Mouse (Mus musculus) lung, postnatal 14 days (tissue): Measurements from ENCODE around the gene Dnhd1.

Experiments
- DNase-seq: peaks from one replicate; pipeline ENCODE4 v3.0.0; 2021

Dnhd1 gene

GRCm38 (mm10) chr7:105650639-105651435 is at the start of gene Dnhd1:
TSS of gene Dnhd1 (plus strand) at chr7:105650827.
- peak; percentile 77 for DNase-seq

- DNase-seq = peak; percentile 88
Observed at GRCm38 (mm10) chr7:105602860-105603623, 47.6 kb upstream of the Dnhd1 start.

- DNase-seq = no peak
Observed at GRCm38 (mm10) chr7:105608467-105608866, 42.2 kb upstream of the Dnhd1 start.

GRCm38 (mm10) chr7:105611767-105612166 is 38.9 kb upstream of the Dnhd1 start:
- DNase-seq = no peak

DNA sequence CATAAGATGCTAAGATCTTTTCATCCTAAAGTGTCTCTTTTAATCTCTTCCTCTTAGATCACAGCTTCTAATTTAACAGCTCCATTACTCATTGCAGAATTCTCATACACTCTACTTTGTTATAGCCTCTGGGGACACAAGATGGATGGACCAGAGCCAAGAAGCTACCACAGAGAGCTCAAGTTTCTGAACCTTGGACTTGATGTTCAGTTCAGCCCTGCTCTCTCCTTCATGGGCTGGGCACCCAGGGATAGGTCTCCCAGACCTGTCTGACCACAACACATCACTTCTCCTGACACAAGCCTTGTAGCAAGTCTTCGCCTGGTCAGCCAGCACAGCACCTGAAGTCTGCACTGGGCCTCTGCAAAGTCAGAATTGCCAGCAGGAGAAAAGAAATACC is 36.2 kb upstream of the Dnhd1 start:
- DNase-seq = no peak

GRCm38 (mm10) chr7:105615720-105616119 is 34.9 kb upstream of the Dnhd1 start:
- DNase-seq = no peak

DNA sequence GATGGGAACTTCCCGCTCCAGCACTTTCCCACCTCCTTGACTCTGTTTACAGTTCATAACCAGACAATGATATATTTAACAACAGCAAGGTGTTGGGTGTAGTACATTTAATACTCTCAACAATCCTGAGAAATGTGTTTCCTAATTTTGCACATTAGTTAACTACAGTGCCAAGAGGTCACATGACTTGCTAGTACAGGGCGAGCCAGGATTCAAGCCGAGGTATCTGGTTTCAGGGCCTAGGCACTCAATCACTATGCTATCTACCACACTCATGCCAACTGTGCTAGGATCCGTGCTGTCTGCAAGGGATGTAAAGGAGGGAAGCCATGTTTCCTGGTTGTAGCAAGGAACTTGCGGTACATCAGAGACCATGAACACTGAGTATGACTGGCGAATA is 34.1 kb upstream of the Dnhd1 start:
- DNase-seq = no peak

DNA sequence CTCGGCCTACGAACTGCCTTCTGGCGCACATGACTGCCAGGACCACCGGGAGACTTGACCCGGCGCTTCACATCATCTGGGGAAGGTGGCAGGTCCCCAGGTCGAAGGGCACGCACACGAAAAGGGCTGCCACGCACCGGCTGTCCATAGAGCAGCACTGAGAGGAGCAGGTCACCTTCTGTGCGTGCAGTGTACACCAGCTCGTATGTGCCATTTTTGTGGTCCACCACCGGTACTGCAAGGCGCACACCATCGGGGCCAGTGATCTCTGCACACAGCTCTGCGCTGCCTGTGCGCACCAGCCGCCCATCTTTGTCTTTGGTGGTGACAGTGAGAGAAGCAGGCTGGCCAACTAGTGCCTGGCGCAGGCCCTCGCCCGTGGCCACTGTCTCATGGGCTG is 32.8 kb upstream of the Dnhd1 start:
- DNase-seq = no peak

DNA sequence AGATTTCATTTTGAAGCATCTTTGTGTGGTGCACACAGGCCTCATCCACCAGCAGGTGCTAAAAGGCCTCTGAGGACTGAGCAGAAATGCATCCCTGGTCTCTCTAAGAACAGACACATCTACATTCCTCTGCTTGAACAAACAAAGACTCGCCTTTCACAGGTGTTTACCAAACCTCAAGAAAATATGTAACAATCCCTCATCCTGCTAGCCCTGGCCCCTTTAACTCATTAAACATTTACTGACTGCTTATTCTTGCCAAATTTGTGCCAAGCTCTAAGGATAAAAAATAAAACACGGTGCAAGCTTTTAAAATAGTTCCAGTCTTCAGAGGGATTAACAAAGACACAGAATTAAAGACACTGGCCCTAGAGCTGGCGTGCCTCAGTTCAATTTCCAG is 30.9 kb upstream of the Dnhd1 start:
- DNase-seq = no peak

DNA sequence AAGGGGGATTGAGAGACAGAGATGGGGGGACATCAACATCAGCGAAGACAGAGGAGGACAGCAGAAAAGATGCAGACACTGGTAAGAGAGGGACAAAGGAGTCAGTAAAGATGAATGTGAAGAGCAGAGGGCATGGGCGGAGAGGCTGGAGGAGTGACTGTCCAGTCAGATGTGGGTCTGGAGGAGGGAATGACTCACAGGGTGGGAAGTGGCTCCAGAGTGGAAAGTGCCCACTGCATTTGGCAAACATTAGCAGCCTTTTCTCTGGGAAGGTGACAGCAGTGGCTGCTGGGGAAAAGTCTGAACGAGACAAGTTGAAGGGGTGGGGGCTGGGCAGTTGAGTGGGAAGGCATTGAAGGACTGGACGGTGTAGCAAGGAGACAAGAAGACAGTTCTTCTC is 29.6 kb upstream of the Dnhd1 start:
- no peak for DNase-seq

- DNase-seq = no peak
Observed at GRCm38 (mm10) chr7:105621646-105622292, 28.9 kb upstream of the Dnhd1 start.

DNA sequence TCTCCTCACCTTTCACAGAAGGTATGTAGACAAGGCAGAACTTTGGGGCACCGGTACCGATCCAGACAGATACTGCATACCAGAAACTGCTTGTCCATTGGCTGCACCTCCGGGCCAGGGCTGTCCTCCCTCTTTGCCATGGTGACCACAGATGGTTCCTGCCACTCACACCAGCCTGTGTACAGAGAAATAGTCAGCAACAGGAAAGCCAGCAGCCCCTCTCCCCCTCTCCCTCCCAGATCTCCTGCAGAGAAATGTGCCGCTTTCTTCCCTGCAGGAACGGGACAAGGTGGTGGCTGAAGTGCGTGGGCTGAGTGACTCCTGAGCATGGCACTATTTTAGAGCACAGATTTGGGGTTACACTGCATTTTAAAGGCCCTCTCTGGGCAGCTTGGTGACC is 25.2 kb upstream of the Dnhd1 start:
- DNase-seq = peak; percentile 57

DNA sequence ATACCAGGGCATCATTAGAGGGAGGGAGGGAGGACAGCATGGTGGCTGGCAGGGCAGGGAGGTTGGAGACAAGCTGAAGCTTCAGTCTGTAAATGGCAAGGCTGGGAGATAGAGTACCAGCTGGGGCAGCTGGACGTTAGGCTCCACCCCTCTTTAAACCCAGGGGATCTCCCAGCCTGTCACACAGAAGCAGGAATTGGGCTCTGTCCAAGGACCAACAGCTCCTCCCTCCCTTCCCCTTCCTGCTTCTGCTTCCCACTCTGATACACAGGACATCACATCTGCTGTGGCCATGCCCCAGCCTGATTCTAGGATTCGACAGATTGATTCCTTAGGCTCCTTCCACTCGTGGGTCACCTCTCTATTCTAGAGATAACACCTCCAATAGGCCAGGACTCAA is 22.0 kb upstream of the Dnhd1 start:
- DNase-seq = peak; percentile 77

DNA sequence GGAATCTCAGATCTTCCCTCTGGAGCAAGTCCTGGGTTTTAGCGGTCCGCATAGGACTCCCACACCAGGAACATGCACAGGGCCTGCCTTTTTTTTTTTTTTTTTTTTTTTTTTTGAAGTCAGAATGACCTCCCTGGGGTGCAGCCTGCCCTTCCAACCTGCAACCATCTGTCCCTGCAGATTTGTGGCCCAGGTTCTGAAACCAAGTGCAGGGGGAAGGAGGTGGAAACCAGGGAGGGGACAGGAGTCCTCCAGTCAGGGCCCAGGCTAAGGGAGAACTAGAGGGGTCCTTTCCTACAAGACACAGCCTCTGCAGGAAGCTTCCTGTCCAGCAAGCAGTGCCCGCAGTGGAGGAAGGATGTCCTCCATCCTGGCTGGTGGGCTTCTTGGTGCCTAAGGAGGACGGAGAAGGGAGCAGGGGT is 18.1 kb upstream of the Dnhd1 start:
- DNase-seq = no peak

- DNase-seq = peak; percentile 95
Observed at GRCm38 (mm10) chr7:105633127-105633800, 17.4 kb upstream of the Dnhd1 start, which contains the start of gene Trim3. TSS of gene Trim3 (minus strand) at chr7:105633571.

GRCm38 (mm10) chr7:105633801-105634135 is 16.9 kb upstream of the Dnhd1 start:
- no peak for DNase-seq

DNA sequence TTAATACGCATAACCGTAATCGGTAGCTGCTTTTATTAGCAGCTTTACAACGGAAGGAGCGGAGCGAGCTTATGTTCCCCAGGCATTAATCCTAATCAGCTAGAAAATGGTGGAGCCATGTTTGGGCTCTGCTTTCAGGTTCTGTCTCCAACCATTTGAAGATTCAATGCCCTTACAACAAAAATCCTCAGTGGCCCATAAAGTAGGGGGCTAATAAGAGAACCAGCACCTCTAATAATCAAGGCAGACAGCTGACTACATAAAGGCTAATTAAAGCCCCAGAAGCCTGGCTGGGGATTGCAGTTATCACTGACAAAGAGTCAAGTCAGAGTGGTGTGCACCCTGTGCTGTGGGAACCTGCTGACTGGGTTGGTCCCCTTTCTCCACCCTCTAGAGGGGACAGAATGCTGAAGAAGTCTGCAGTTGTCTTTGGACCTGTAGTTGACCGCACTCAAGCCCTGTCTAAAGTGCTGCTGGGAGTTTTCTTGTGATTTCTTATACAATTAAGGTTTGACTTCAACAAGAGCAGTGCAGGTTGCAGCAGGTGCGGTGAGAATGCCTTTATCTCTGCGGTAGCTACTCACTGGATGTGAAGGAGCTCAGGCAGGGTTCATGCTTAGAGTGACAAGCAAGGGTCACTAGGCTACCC is 16.2 kb upstream of the Dnhd1 start:
- DNase-seq = no peak

DNA sequence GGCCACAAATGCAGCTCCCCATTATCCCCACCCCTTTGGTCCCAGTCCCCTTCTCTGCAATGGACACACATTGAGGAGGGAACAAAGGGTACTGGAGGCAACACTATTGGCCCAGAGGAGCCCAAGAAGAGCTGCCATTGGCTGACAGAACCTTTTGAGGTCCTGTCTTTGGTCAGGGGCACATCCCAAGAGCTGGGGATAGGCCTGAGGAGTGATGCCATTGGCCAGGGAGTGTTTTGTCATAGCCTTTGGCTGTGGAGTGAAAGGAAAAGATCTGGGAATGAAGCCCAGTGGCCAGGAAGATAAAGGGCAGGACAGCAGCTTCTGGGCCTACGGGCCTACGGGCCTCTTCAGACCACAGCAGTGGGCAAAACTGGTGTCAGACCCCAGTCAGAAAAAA is 14.9 kb upstream of the Dnhd1 start:
- no peak for DNase-seq

DNA sequence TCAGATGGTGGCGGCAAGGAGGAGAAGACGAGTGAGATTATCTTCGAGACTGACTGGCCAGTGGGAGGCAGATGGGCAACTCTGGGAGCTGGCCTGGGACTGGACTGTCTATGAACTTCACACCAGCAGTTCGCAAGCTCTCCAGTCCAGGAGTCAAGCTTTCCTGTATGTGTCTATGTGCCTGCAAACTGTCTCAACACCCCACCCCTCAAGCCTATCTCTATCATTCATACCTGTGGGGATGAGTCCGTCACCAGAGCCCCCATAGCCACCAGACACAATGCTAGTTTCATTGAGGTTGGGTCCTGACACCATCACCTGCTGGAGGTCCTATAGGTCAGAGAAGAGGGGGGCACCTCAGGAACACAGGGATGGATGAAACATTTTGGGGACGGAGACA is 11.9 kb upstream of the Dnhd1 start:
- DNase-seq = no peak

DNA sequence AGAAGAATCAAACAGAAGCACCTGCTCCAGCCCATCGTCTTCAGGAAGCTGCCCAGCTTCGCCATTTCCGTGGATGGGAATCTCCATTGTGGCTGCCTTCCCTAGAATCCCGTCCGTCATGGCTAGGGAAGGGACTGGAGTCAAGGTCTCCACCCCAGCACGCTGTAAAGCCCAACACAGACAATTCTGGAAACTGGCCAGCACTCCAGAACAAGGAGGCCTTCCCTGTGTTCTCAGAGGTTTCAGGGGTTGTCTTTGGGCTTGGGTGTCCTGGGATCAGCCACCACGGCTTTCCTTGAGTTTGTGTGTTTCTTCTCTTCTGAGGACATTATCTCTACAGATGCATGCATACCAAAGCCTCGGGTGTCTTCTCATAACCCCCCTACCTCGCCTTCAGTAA is 11.3 kb upstream of the Dnhd1 start:
- DNase-seq = peak; percentile 47

DNA sequence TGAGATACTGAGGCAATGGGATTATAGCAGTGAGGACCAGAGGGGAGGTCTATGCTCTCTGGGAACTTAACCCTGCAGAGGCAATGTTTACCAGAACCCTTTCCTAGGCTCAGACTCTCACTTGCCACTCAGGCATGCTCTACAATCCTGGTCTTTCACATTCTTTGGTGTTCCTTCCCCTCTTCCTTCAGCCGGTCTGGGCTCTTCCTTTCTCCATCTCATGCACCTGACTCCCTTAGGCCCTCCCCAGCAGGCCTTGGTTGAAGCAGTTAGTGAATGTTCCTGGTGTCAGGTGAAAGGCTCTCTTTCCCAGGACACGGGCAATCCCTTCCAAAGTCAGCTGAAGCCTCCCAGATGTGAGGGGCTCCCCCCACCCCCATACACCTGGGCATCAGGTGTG is 10.9 kb upstream of the Dnhd1 start, which contains the start of gene Timm10b:
Gene Timm10b (plus strand): TSS at position 301 of the 400 bp plus-strand sequence.
- no peak for DNase-seq

GRCm38 (mm10) chr7:105640233-105640893 is 10.3 kb upstream of the Dnhd1 start, which contains the start of the genes Arfip2 and Gm45799:
TSS of gene Arfip2 (minus strand) at chr7:105640416.
TSS of gene Gm45799 (plus strand) at chr7:105640552.
- peak; percentile 98 for DNase-seq
